Mouse (Mus musculus) embryonic facial prominence, embryonic 11.5 days (tissue): ENCODE results near the gene Scarf1. TPM values are rescaled to one million over a fixed set of nuclear protein-coding genes. Genes with fewer than 3 reads are reported as not detected.
A peak's percentile ranks its signal among the peaks of the same experiment; 100 is the strongest.

Source experiments
- ATAC-seq: fragments of 200-750 bp; cut with Nextera tagmentation; replicated peaks from 2 replicates; pipeline ENCODE4 v1.8.0; 2017; ENCODE audit warnings: low read depth; ENCODE audit not compliant: insufficient number of reproducible peaks, low FRiP score, low TSS enrichment
- DNase-seq: peaks from one replicate; pipeline ENCODE4 v3.0.0-alpha.2; 2015; ENCODE audit warnings: low spot score
- H3K27ac ChIP-seq: fragments of 300-500 bp; sonication (generic); replicated peaks from 2 replicates; pipeline ENCODE4 v1.5.1; 2014; ENCODE audit warnings: mild to moderate bottlenecking, low read depth, low read length, control low read depth
- H3K27me3 ChIP-seq: fragments of 300-500 bp; sonication (generic); 2 replicates; pipeline ENCODE4 v1.6.1; 2014; ENCODE audit warnings: mild to moderate bottlenecking, low read length, moderate library complexity, mixed read lengths; ENCODE audit not compliant: control insufficient read depth, insufficient read depth
- H3K36me3 ChIP-seq: fragments of 300-500 bp; sonication (generic); replicated peaks from 2 replicates; pipeline ENCODE4 v1.6.1; 2014; ENCODE audit warnings: low read depth, mild to moderate bottlenecking, low read length, moderate library complexity, mixed read lengths; ENCODE audit not compliant: control insufficient read depth, insufficient read depth
- H3K4me1 ChIP-seq: fragments of 300-500 bp; sonication (generic); 2 replicates; pipeline ENCODE4 v1.6.1; 2014; ENCODE audit warnings: low read length, mixed read lengths; ENCODE audit not compliant: control insufficient read depth, insufficient read depth
- H3K4me2 ChIP-seq: fragments of 300-500 bp; sonication (generic); 2 replicates; pipeline ENCODE4 v1.6.1; 2014; ENCODE audit warnings: low read depth, mild to moderate bottlenecking, control low read depth, low read length, moderate library complexity
- H3K4me3 ChIP-seq: fragments of 300-500 bp; sonication (generic); 2 replicates; pipeline ENCODE4 v1.5.1; 2014; ENCODE audit warnings: low read depth, low read length, control low read depth
- H3K9ac ChIP-seq: fragments of 300-500 bp; sonication (generic); replicated peaks from 2 replicates; pipeline ENCODE4 v1.6.1; 2014; ENCODE audit warnings: mild to moderate bottlenecking, control low read depth, low read length
- H3K9me3 ChIP-seq: fragments of 300-500 bp; sonication (generic); replicated peaks from 2 replicates; pipeline ENCODE4 v1.6.1; 2016; ENCODE audit warnings: mild to moderate bottlenecking, low read length, inconsistent platforms, mixed read lengths; ENCODE audit not compliant: control insufficient read depth
- WGBS: fragments of 180-500 bp; shearing (Covaris S2); extraction: QIAGEN DNeasy Blood & Tissue Kit; methylation state at CpG from one replicate; pipeline ENCODE4 v1.1.7; 2014; 5-methylcytosine and 5-hydroxymethylcytosine counted together
- polyA plus RNA-seq: library from polyadenylated mRNA; unstranded; fragments of >200 nt; fragmentation: Nextera tagmentation; extraction: Ambion mirVana; gene quantifications from 2 replicates; pipeline ENCODE4 v1.2.1, GENCODE M21; 2014

Scarf1 gene
- polyA plus RNA-seq, 1 experiment from 2014 or later, result 2.7 TPM

DNA sequence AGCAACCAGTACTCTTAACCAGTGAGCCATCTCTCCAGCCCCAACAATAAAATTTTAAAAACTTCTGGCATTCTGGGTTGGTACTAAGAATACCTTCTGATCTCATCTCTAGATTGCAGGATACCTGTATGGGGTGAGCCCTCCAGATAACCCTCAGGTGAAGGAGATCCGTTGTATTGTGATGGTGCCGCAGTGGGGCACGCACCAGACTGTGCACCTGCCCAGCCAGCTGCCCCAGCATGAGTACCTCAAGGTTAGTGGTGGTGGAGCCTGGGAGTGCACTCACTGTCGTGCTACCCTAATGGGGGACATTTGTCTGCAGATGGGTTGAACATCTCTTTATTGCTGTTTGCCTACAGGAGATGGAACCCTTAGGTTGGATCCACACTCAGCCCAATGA, 5.2 kb upstream of the Scarf1 start:
- DNase-seq, result no peak
- no peak overlapping the region for H3K27ac ChIP-seq
- 93% methylated on average over 4 of the region's 4 CpGs for WGBS
- no peaks in the 10 kb centered on the region for H3K9me3 ChIP-seq
- no peak overlapping the region for H3K9ac ChIP-seq
- peaks cover 23% of the 10 kb centered on the region for H3K36me3 ChIP-seq
- no peak overlapping the region for H3K4me3 ChIP-seq
- H3K27me3 ChIP-seq, result no peaks in the 10 kb centered on the region
- H3K4me1 ChIP-seq, result peaks cover 7% of the 10 kb centered on the region
- no peak for ATAC-seq
- no peak overlapping the region for H3K4me2 ChIP-seq

DNA sequence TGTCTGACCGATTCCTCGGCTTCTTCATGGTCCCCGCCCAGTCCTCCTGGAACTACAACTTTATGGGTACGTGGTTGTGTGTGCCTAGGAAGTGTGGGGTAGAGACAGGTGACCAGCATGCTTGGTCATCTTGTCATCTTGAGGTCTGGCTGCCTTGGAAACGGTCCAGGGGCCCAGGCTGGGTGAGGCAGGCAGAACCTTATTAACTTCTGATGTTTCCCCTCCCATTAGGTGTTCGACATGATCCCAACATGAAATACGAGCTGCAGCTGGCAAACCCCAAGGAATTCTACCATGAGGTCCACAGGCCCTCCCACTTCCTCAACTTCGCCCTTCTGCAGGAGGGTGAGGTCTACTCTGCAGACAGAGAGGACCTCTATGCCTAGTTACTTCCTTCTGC, 4.4 kb upstream of the Scarf1 start:
- Histone ChIP-seq H3K4me1 (peaks cover 7% of the 10 kb centered on the region), H3K9ac (no peak overlapping the region), H3K4me3 (no peak overlapping the region), H3K9me3 (no peaks in the 10 kb centered on the region), H3K27me3 (no peaks in the 10 kb centered on the region), H3K4me2 (no peak overlapping the region), H3K27ac (no peak overlapping the region), H3K36me3 (peaks cover 19% of the 10 kb centered on the region)
- ATAC-seq (no peak), DNase-seq (no peak)
- 69% methylated on average over 8 of the region's 8 CpGs for WGBS

DNA sequence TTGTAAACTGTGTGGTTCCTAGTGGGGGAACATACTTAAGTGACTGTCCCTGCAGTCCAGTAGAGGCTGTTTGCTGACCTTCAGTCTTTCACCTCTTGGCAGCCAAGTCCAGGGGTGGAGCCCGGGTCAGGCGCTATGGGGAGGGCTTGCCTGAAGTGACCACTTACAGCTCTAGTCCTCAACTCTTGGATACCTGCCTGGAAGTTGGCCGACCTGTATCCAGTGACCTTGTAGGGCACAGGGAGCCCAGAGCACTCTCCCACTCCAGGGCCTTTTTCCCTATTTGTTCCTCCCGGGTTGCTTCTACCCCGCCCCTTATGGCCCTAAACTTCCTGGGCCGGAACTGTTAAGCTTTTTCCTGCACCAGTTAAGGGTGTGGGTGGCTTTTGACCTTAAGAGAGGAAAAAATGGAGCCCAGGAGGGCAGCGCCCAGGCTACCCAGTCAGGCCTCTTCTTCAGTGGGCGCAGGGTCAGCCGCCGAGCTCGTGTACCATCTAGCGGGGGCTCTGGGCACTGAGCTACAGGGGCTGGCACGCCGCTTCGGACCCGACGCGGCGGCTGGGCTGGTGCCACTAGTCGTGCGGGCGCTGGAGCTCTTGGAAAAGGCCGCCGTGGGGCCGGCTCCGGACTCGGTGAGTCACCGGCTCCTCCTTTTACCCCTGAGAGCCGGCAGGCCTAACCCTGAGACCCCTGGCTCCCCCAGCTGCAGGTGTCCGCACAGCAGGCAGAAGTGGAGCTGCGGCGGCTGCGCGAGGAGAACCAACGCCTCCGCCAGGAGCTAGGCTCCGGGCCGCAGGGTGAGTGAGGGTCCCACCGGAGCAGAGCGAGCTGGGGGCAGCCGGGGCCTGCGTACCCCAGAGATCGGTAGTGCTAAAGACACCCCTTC, 3.4 kb upstream of the Scarf1 start, which contains the start of gene Rilp:
Gene Rilp (plus strand): TSS at position 354 of the 886 bp plus-strand sequence.
- Histone ChIP-seq H3K4me3 (peak within 1 kb of the TSS; percentile 44), H3K4me1 (peaks cover 7% of the 10 kb centered on the region), H3K9me3 (no peaks in the 10 kb centered on the region), H3K27me3 (no peaks in the 10 kb centered on the region), H3K36me3 (peaks cover 14% of the 10 kb centered on the region), H3K9ac (peak within 1 kb of the TSS; percentile 61), H3K27ac (peak within 1 kb of the TSS; percentile 28; the same call in 1 of the 2 replicates), H3K4me2 (peak within 1 kb of the TSS; percentile 95)
- ATAC-seq (peak; percentile 78), DNase-seq (peak; percentile 59)
- 4% methylated on average over 43 of the region's 43 CpGs for WGBS

DNA sequence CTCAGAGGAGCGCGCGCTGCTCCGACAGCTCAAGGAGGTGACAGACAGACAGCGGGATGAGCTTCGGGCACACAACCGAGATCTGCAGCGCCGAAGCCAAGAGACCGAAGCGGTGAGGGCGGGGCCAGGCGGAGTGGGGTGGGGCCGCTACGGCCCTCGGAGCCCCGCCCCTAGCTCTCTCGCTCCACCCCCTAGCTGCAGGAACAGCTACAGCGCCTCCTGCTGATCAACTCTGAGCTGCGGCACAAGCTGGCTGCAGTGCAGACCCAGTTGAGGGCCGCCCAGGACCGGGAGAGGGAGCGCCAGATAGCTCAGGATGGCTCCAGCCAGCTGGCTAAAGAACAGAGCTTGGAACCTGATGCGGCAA, 2.7 kb upstream of the Scarf1 start:
- WGBS, result under 1% methylated on average over 24 of the region's 24 CpGs

DNA sequence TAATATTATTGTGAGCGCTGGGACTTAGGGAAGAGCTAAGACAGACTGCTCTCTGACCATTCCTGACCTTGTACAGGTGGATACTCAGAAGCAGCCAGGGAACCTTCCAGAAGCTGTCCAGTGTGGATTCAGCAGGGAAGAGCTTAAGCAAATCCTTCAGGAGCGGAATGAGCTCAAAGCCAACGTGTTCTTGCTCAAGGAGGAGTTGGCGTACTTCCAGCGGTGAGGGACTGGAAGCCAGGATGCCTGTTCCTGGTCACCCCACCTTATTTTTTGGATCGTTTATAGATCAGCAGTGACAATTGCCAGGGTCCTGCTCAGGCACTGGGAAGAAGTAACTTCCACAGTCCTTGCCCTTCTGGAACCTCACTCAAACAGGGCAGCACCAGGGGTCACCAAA, 2.1 kb upstream of the Scarf1 start:
- H3K9me3 ChIP-seq, result no peaks in the 10 kb centered on the region
- peaks cover 7% of the 10 kb centered on the region for H3K4me1 ChIP-seq
- H3K27me3 ChIP-seq, result no peaks in the 10 kb centered on the region
- 91% methylated on average over 6 of the region's 6 CpGs for WGBS
- peaks cover 8% of the 10 kb centered on the region for H3K36me3 ChIP-seq
- no peak overlapping the region for H3K4me3 ChIP-seq
- DNase-seq (no peak), ATAC-seq (no peak)
- H3K4me2 ChIP-seq, result no peak overlapping the region
- H3K9ac ChIP-seq, result no peak overlapping the region
- no peak overlapping the region for H3K27ac ChIP-seq

More for the DNA sequence above, 2.7 kb upstream of the Scarf1 start:
- H3K9ac ChIP-seq, result peak overlapping the region; percentile 61
- H3K36me3 ChIP-seq, result peaks cover 13% of the 10 kb centered on the region
- H3K4me3 ChIP-seq, result peak overlapping the region; percentile 44
- peak; percentile 95 for DNase-seq
- peak; percentile 83 for ATAC-seq
- peaks cover 7% of the 10 kb centered on the region for H3K4me1 ChIP-seq
- H3K27ac ChIP-seq, result peak overlapping the region; percentile 28; the same call in 1 of the 2 replicates
- no peaks in the 10 kb centered on the region for H3K27me3 ChIP-seq
- peak overlapping the region; percentile 95 for H3K4me2 ChIP-seq
- no peaks in the 10 kb centered on the region for H3K9me3 ChIP-seq

DNA sequence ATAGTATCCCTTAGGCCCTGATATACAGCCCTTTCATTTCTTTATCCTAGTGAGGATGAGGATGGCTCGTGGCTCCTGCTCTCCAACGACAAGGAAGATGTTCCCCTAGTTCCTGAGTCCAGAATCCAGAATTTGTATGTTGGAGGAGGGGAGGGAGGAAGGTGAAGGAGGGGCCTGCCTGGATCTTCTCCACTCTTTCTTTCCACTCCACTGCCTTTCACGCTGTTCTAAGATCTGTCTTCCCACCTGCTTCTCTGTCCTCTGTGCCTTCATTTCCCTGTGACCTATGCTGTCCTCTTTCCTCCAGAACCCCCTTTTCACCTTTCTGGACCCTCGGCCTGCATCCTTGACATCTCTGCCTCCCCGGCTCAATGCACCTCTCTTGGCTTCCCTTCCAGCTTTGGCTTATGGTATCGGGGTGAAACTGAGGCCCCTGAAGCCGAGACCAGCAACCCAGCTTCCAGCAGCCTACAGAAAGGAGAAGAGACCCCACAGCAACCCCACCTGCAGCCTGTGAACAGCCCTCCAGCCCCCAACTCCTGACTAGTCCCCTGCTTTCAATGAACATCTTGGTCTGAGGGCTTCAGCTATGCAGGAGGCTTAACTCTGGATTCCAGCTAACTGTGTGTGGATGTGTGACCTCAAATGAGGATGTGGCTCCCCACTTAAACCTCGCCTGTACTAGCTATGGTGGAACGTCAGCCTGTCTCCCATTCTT, 880 bp upstream of the Scarf1 start:
- Histone ChIP-seq H3K36me3 (peaks cover 5% of the 10 kb centered on the region), H3K4me1 (peaks cover 7% of the 10 kb centered on the region), H3K4me3 (no peak overlapping the region), H3K9me3 (no peaks in the 10 kb centered on the region), H3K27me3 (no peaks in the 10 kb centered on the region), H3K9ac (no peak overlapping the region), H3K27ac (no peak overlapping the region), H3K4me2 (no peak overlapping the region)
- 79% methylated on average over 9 of the region's 9 CpGs for WGBS
- ATAC-seq, result no peak
- no peak for DNase-seq

DNA sequence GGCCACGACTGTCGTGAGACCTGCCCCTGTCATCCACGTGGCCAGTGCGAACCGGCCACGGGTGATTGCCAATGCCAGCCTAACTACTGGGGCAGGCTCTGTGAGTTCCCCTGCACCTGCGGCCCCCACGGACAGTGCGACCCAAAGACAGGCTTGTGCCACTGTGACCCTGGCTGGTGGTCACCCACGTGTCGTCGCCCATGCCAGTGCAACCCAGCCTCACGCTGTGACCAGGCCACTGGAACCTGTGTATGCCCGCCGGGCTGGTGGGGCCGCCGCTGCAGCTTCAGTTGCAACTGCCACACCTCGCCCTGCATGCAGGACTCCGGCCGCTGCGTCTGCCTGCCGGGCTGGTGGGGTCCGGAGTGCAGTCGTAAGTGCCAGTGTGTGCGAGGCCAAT, 1.8 kb downstream of the Scarf1 start:
- DNase-seq (no peak), ATAC-seq (no peak)
- Histone ChIP-seq H3K36me3 (no peaks in the 10 kb centered on the region), H3K4me3 (no peak overlapping the region), H3K9me3 (no peaks in the 10 kb centered on the region), H3K4me2 (no peak overlapping the region), H3K9ac (no peak overlapping the region), H3K27ac (no peak overlapping the region), H3K27me3 (no peaks in the 10 kb centered on the region), H3K4me1 (no peaks in the 10 kb centered on the region)
- WGBS, result 93% methylated on average over 25 of the region's 25 CpGs
